Mouse (Mus musculus) right cerebral cortex, postnatal 25 days (tissue): ENCODE measurements at regions not wholly inside any gene's neighbourhood (a gene's known extent, or its start where the extent isn't known, plus 50 kb on each side); places are given as distances from the start of the nearest gene placed in this dataset.
"Not testable (repeated sequence)": the region's sequence is repeated elsewhere in the genome, so short reads cannot be mapped to it uniquely, and the experiment has no call there.

Experiments
- DNase-seq: peaks from one replicate; pipeline ENCODE4 v3.0.0; 2022

- DNase-seq, result peak; percentile 73
Measured at GRCm38 (mm10) chr13:74563483-74564330, 69.9 kb upstream of the Zfp825 start.

DNA sequence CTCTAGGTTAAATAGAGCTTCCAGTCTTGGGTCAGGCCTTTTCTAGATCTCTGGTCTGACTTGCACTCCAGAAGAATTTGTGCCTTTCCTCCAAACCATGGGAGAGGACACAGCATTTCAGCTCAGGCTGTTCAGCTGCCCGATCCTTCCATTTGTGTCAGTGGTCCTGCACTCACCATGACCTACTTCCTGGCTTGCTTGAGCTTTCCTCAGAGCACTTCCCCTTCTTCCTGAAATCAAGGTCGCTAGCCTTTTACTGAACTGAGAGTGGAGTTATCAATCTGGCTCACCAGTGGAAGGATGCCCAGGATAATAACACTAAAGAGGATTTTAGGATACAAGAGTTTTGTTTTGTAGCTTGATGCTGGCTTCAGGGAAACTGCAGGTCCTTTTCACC, 70.5 kb upstream of the Zfp825 start:
- DNase-seq, result not testable (repeated sequence)

DNA sequence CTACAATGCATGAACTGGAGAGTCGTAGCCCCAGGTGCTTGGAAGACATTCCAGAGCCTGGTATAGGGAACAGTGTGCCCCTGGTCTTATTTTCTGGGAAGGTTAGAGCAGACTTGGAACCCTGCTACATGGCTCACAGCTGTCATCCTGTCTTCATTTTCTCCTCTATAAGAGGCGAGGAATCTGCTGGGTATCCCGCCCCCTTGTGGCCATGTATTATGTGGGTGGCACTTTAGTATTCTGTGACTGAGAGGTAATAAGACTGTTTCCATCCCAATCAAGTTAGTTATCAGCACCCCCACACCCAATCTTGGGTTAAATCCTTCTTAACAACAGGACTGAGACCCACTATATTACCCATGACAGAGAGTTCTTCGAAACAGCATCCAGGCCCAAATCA, 69.4 kb upstream of the Erap1 start:
- DNase-seq, result not testable (repeated sequence)
